Mouse (Mus musculus) spleen, adult 2 months (tissue): ENCODE measurements around the gene Zmiz2.
A peak's percentile ranks its signal among the peaks of the same experiment; 100 is the strongest.

Experiments
- CTCF ChIP-seq: fragments of 200-500 bp; IDR thresholded peaks from 2 replicates; pipeline ENCODE4 v1.5.1; 2011; ENCODE audit warnings: mild to moderate bottlenecking, inconsistent platforms; ENCODE audit not compliant: insufficient read depth, insufficient read length, insufficient replicate concordance; ENCODE audit errors: extremely low read depth
- POLR2A ChIP-seq: fragments of 200-500 bp; IDR thresholded peaks from 2 replicates; pipeline ENCODE4 v1.6.1; 2011; ENCODE audit warnings: low read depth, low read length, inconsistent platforms

DNA sequence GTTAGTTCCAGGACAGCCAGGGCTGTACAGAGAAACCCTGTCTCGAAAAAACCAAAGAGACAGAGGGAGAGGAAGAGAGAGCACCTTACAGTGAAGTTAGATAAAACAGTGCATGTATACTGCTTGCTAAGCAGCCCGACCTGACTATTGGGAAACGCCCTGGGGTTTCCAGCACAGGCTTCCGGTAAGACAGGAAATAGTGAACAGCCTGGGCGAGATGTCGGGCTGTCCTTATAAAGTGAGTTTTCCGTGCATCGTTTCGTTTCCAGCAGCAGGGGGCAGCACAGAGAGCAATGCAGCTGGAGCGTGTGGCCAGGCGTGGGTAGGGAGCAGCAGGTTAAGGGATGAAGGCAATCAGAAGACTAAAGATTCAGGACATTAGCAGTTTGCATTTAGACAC lies 23.0 kb upstream of the Zmiz2 start:
- no peak for TF ChIP-seq POLR2A
- peak; percentile 81; the same call in 1 of the 2 replicates for TF ChIP-seq CTCF
